Mouse (Mus musculus) heart, postnatal 0 days (tissue): ENCODE measurements around the gene Rps11.

Experiments
- CTCF ChIP-seq: IDR thresholded peaks from 2 replicates; pipeline ENCODE4 v1.5.1; 2016; ENCODE audit warnings: antibody characterized with exemption, control low read depth, low read depth
- EP300 ChIP-seq: IDR thresholded peaks from 2 replicates; pipeline ENCODE4 v1.6.1; 2016; ENCODE audit warnings: antibody characterized with exemption, low read depth

GRCm38 (mm10) chr7:45131850-45132249, 7.6 kb upstream of the Rps11 start:
- TF ChIP-seq CTCF (no peak), EP300 (no peak)
